Mouse (Mus musculus): ENCODE measurements around the gene Kcnc2. TPM values are rescaled to one million over a fixed set of nuclear protein-coding genes. Genes with fewer than 3 reads are reported as not detected.

Kcnc2 gene
- polyA plus RNA-seq, 1 experiment, result 55.8 TPM

DNA sequence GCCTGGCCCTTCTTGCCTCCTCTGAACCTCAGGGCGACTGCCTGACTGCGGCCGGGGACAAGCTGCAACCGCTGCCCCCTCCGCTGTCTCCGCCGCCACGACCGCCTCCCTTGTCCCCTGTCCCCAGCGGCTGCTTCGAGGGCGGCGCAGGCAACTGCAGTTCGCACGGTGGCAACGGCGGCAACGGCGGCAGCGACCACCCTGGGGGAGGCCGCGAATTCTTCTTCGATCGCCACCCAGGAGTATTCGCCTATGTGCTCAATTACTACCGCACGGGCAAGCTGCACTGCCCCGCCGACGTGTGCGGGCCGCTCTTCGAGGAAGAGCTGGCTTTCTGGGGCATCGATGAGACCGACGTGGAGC lies 863 bp downstream of the Kcnc2 start:
- no peak for TF ChIP-seq CTCF (IDR thresholded peaks at IDR 0.05; ENCODE audit: extremely low read depth, insufficient read depth, low read length)
- TF ChIP-seq POLR2A (IDR thresholded peaks at IDR 0.05; ENCODE audit: extremely low read depth, insufficient read depth, low read length), result no peak
- H3K27ac ChIP-seq (ENCODE audit: insufficient read depth, low read length), result no peak overlapping the region
- H3K4me1 ChIP-seq (ENCODE audit: control insufficient read depth, insufficient read depth, low read length), result peaks cover 2% of the 10 kb centered on the region
- peak overlapping the region; percentile 80 for H3K4me3 ChIP-seq (ENCODE audit: insufficient read depth, low read length)

DNA sequence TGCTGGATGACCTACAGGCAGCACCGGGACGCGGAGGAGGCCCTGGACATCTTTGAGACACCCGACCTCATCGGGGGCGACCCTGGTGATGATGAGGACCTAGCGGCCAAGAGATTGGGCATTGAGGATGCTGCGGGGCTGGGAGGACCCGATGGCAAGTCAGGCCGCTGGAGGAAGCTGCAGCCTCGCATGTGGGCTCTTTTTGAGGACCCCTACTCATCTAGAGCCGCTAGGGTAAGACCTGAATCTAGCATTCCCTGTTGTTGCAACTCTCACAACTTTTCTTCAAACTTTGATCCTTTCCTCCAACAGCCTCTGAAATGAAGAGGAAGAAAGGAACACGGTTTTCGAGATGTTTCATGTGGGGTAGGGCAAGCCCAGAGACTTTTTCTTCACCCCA lies 1.2 kb downstream of the Kcnc2 start:
- H3K4me1 ChIP-seq (ENCODE audit: control insufficient read depth, insufficient read depth, low read length), result peaks cover 2% of the 10 kb centered on the region
- no peak overlapping the region for H3K27ac ChIP-seq (ENCODE audit: insufficient read depth, low read length)
- TF ChIP-seq POLR2A (IDR thresholded peaks at IDR 0.05; ENCODE audit: extremely low read depth, insufficient read depth, low read length) (no peak), CTCF (IDR thresholded peaks at IDR 0.05; ENCODE audit: extremely low read depth, insufficient read depth, low read length) (no peak)
- H3K4me3 ChIP-seq (ENCODE audit: insufficient read depth, low read length), result peak overlapping the region; percentile 80

DNA sequence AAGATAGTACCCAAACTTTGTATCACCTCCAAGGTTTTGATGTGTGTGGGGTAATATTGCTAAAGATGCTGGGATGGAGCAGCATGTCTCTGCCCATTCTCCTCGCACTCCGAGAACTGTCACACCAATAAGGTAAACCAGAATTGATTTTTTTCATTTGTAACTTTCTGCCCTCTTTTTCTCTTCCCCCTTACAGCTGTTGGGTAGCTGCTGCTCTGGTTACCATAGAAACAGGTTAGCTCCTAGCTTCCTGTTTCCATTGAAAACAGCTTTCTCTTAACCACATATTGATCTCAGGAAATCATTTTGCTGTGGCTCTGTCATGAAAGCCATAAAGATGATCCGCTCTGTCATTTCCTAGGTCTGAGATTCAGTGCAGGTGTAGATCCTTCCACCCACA lies 7.1 kb downstream of the Kcnc2 start:
- Histone ChIP-seq H3K4me3 (ENCODE audit: insufficient read depth, low read length) (no peak overlapping the region), H3K4me1 (ENCODE audit: control insufficient read depth, insufficient read depth, low read length) (peaks cover 2% of the 10 kb centered on the region; the same call in 1 of the 2 replicates), H3K27ac (ENCODE audit: insufficient read depth, low read length) (no peak overlapping the region)
- TF ChIP-seq POLR2A (IDR thresholded peaks at IDR 0.05; ENCODE audit: extremely low read depth, insufficient read depth, low read length) (no peak), CTCF (IDR thresholded peaks at IDR 0.05; ENCODE audit: extremely low read depth, insufficient read depth, low read length) (no peak)

DNA sequence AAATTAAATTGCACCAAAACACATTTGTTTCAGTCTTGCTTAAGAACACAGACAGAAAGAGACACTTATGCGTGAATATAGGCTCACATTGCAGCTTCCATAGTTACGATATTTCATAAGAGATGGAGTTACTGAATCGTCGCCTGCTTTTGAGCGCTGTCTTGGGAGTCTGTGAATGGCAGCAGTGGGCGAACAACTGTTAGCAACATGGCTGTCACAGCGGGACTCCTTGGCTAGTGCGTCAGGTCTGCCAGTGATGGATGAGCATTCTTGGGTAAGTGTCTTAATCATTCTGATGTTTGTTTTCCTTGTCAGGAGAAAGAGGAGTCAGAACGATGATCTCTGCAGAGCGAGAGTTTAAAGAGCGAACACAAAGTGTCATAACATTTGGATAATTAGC lies 44.2 kb downstream of the Kcnc2 start:
- H3K4me3 ChIP-seq (ENCODE audit: insufficient read depth, low read length), result peak overlapping the region; percentile 35
- H3K4me1 ChIP-seq (ENCODE audit: control insufficient read depth, insufficient read depth, low read length), result no peaks in the 10 kb centered on the region; the same call in 1 of the 2 replicates
- TF ChIP-seq POLR2A (IDR thresholded peaks at IDR 0.05; ENCODE audit: extremely low read depth, insufficient read depth, low read length) (no peak), CTCF (IDR thresholded peaks at IDR 0.05; ENCODE audit: extremely low read depth, insufficient read depth, low read length) (no peak)
- H3K27ac ChIP-seq (ENCODE audit: insufficient read depth, low read length), result 0 out of 2 replicates have a peak overlapping the region, but pooled peaks have one; percentile 37

DNA sequence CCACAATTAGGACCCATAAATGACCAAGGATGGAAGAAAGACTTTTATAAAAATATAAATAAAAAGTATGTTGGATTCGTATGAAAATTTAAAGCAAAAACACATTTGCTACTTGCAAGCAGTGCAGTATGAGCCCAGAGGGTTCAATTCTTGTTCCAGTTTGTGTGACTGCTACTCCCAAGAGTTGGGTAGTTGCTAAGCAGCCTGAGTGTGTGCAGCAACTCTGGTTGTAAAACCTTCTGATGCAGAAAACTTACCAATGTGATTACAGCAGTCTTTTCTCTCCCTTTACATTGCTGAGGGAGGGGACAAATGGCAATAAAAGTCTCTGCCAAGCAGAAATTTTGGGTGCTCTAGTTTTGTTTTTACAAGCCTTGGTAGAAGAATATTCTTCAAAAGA lies 46.9 kb downstream of the Kcnc2 start:
- no peak overlapping the region for H3K27ac ChIP-seq (ENCODE audit: insufficient read depth, low read length)
- H3K4me1 ChIP-seq (ENCODE audit: control insufficient read depth, insufficient read depth, low read length), result no peaks in the 10 kb centered on the region; the same call in 1 of the 2 replicates
- TF ChIP-seq POLR2A (IDR thresholded peaks at IDR 0.05; ENCODE audit: extremely low read depth, insufficient read depth, low read length) (no peak), CTCF (IDR thresholded peaks at IDR 0.05; ENCODE audit: extremely low read depth, insufficient read depth, low read length) (no peak)
- no peak overlapping the region for H3K4me3 ChIP-seq (ENCODE audit: insufficient read depth, low read length)

DNA sequence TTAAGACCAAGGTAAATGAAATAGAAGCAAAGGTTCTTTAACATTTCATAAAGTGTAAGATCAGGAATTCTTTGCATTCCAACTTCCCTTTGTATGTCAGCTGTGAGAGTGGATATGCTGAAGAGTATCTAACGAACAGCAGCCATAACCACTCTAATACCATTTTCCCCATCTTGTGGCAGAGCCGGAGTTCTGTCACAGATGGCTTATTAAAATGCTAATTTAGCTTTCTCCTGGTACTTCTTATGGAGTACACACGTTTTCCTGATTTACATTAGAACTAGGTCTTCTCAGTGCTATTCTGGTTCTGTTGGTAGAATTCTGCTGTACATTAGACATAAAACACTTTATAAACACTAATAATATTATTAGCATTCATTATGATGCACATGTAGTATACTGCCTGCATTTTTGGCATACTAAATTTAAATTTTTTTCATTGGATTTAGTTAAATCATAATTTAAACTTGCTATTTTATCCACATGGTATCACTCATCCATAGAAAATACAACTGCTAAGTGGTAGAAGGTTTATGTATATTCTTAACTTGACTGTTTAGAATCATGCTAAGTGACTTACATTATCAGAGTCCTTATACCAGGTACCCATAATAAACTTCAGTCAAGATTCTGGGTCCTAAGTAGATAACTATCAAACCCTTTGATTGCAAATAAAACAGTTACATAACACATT lies 86.9 kb downstream of the Kcnc2 start:
- no peak for TF ChIP-seq CTCF (IDR thresholded peaks at IDR 0.05; ENCODE audit: extremely low read depth, insufficient read depth, low read length)
- TF ChIP-seq POLR2A (IDR thresholded peaks at IDR 0.05; ENCODE audit: extremely low read depth, insufficient read depth, low read length), result no peak
- Histone ChIP-seq H3K4me1 (ENCODE audit: control insufficient read depth, insufficient read depth, low read length) (no peaks in the 10 kb centered on the region), H3K27ac (ENCODE audit: insufficient read depth, low read length) (no peak overlapping the region), H3K4me3 (ENCODE audit: insufficient read depth, low read length) (no peak overlapping the region)

DNA sequence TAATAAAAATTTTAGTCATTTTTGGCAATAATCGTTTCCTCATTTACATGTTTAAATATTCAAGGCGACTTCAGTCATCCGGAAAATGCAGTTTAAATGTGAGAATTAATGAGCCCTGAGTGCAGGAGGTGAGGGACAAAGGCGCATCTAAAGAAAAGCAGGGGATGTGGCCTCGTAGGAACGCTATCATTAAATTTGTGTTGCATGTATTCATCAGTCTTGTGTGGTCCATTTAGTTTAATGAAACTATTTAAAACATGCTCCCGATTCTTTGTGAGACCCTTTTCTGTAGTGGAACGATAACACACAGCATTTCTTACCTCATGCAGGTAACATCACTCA lies 87.4 kb downstream of the Kcnc2 start:
- TF ChIP-seq CTCF (IDR thresholded peaks at IDR 0.05; ENCODE audit: extremely low read depth, insufficient read depth, low read length) (no peak), POLR2A (IDR thresholded peaks at IDR 0.05; ENCODE audit: extremely low read depth, insufficient read depth, low read length) (no peak)
- H3K27ac ChIP-seq (ENCODE audit: insufficient read depth, low read length), result no peak overlapping the region
- no peak overlapping the region for H3K4me3 ChIP-seq (ENCODE audit: insufficient read depth, low read length)
- H3K4me1 ChIP-seq (ENCODE audit: control insufficient read depth, insufficient read depth, low read length), result no peaks in the 10 kb centered on the region

DNA sequence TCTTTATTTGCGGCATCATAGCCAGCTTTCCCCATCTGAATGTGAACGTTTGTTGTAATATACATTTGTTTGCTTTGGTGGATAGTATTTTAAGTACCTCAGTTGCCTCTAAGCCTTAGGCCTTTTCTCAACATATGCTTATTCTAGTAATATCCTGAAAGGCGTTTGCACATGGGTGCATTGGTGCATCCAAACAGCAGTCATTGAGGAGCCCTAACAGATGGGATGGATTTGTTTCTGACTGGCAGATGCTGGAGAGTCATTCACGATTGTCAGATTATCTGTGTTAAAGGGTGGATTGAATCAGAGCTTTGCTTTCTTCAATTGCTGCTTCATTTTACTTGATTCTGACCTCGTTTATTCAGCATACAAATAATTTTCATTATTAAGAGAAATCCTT lies 89.8 kb downstream of the Kcnc2 start:
- Histone ChIP-seq H3K4me3 (ENCODE audit: insufficient read depth, low read length) (no peak overlapping the region), H3K27ac (ENCODE audit: insufficient read depth, low read length) (no peak overlapping the region), H3K4me1 (ENCODE audit: control insufficient read depth, insufficient read depth, low read length) (no peaks in the 10 kb centered on the region)
- no peak for TF ChIP-seq POLR2A (IDR thresholded peaks at IDR 0.05; ENCODE audit: extremely low read depth, insufficient read depth, low read length)
- TF ChIP-seq CTCF (IDR thresholded peaks at IDR 0.05; ENCODE audit: extremely low read depth, insufficient read depth, low read length), result no peak

DNA sequence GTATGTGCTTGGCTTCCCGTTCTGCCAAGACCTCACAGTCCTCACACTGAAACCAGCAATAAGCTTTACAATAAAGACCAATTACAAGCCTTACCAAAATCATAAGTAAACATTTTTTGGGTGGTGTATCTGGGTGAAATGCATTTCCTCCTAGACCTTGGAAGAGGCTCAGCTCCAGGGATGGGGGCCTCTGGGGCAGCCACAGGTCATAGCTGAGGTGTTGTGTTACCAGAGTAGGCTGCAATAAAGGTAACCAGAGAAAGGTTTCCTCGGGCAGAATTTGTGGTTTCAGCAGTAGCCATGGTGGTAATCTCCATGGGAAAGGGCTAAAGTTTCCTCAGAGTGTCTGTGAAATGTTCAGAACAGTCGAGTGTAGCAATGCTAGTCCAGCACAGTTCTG lies 97.4 kb downstream of the Kcnc2 start:
- TF ChIP-seq POLR2A (IDR thresholded peaks at IDR 0.05; ENCODE audit: extremely low read depth, insufficient read depth, low read length) (no peak), CTCF (IDR thresholded peaks at IDR 0.05; ENCODE audit: extremely low read depth, insufficient read depth, low read length) (no peak)
- Histone ChIP-seq H3K27ac (ENCODE audit: insufficient read depth, low read length) (no peak overlapping the region), H3K4me3 (ENCODE audit: insufficient read depth, low read length) (no peak overlapping the region), H3K4me1 (ENCODE audit: control insufficient read depth, insufficient read depth, low read length) (no peaks in the 10 kb centered on the region)

DNA sequence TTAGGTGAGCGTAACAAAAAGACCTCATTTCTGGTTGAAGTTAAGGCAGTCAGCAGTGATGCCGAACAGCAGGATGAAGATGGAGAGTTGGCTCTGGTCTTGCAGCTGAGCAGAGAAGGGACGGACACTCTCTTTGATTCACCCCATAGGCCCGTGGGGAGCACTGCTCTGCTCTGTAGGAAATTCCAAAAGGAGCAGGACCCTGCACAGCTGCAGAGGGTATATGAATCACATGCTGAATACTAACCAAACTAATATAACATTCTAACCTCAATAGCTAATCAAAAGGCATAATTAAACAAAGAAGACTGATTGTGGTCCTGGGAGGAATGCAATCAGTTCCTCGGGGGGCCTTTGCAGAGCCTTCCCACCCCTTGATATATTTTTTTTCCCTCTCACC lies 106.2 kb downstream of the Kcnc2 start:
- no peak overlapping the region for H3K4me3 ChIP-seq (ENCODE audit: insufficient read depth, low read length)
- no peak overlapping the region for H3K27ac ChIP-seq (ENCODE audit: insufficient read depth, low read length)
- TF ChIP-seq CTCF (IDR thresholded peaks at IDR 0.05; ENCODE audit: extremely low read depth, insufficient read depth, low read length) (no peak), POLR2A (IDR thresholded peaks at IDR 0.05; ENCODE audit: extremely low read depth, insufficient read depth, low read length) (no peak)
- H3K4me1 ChIP-seq (ENCODE audit: control insufficient read depth, insufficient read depth, low read length), result no peaks in the 10 kb centered on the region
